Mouse (Mus musculus) monocyte, adult 2 months (primary cell): ENCODE data around the gene Krtap9-5.

ENCODE experiments used
- DNase-seq, 2 experiments: peaks; one replicate each; pipeline ENCODE4 v3.0.0; 2022; ENCODE audit warnings: low spot score in 2 of 2, low read depth in 1 of 2

Krtap9-5 gene

DNA sequence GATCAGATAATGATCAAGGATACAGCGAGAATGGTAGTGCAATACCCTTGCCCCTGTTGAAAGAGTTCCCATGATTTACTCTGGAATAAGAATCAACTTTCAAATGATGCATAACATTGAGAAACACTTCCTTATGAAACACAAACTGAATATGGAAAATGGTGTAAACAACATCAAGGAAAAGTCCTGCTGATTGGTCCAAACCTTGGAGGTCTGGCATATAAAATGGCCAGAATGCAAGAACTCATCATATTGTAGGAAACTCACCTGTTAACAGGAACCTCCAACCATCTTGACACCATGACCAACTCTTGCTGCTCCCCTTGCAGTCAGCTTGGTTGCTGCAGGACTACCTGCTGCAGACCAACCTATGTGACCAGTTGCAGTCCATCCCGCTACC lies at the start of gene Krtap9-5:
Gene Krtap9-5, plus strand, starts transcription at position 301 of the 400 bp plus-strand sequence.
- DNase-seq = no peak

DNA sequence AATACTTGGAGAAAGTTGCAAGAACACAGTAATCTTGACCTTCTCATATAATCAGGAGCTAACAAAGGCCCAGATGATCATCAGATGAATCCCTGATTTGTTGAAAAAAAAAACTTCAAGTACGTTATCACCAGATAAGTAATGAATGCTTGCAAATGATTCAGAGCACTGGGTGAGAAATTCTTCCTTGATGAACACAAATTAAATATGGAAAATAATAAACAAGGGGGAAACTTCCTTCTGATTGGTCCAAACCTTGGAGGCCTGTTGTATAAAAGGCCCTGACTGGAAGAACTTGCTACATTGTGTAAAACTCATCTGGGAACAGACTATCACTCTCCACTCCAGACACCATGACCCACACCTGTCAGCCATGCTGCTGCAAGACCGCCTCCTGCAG lies 40.7 kb upstream of the Krtap9-5 start, which contains the start of gene Krtap31-1:
Gene Krtap31-1, plus strand, starts transcription at position 301 of the 400 bp plus-strand sequence.
- no peak for DNase-seq

DNA sequence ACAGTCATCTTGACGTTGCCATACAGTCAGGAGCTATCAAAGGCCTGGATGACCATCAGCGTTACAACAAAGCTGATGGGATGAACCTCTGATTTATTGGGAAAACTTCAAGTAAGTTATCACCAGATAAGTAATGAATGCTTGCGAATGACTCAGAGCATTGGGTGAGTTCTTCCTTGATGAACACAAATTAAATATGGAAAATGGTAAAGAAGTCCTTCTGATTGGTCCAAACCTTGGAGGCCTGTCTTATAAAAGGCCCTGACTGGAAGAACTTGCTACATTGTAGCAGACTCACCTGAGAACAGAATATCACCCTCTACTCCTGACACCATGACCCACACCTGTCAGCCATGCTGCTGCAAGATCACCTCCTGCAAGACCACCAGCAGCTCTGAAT lies 33.8 kb upstream of the Krtap9-5 start, which contains the start of gene Gm11565:
Gene Gm11565, plus strand, starts transcription at position 301 of the 400 bp plus-strand sequence.
- no peak for DNase-seq

DNA sequence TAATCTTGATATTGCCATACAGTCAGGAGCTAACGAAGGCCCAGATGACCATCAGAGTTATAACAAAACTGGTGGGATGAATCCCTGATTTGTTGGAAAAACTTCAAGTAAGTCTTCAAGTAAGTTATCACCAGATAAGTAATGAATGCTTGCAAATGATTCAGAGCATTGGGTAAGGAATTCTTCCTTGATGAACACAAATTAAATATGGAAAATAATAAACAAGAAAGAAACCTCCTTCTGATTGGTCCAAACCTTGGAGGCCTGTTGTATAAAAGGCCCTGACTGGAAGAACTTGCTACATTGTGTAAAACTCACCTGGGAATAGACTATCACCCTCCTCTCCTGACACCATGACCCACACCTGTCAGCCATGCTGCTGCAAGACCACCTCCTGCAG lies 12.3 kb upstream of the Krtap9-5 start, which contains the start of gene Krtap31-2:
Gene Krtap31-2, plus strand, starts transcription at position 301 of the 400 bp plus-strand sequence.
- no peak for DNase-seq

DNA sequence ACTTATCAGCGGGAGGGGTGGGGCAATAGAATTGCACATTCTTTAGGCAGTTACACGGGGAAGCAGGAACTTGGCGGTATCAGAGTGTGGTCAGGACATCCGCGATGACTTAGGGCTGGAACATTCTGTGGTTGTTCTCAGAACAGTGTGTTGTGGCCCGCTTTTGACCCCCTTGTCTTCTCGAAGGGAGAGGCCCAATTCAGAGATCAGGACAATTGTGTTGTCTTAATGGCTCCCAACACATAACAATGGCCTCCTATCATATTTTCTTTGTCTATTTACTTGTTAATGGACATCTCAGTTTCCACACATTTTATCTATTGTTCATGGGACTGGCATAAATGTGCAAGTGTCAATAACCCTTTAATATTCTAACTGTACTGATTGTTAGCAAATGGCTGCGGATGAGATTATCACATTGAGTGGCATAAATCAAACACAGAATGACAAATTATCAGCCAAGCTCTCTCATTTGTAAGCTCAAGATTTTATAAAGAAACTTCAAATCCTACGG lies 10.5 kb upstream of the Krtap9-5 start:
- DNase-seq = no peak

DNA sequence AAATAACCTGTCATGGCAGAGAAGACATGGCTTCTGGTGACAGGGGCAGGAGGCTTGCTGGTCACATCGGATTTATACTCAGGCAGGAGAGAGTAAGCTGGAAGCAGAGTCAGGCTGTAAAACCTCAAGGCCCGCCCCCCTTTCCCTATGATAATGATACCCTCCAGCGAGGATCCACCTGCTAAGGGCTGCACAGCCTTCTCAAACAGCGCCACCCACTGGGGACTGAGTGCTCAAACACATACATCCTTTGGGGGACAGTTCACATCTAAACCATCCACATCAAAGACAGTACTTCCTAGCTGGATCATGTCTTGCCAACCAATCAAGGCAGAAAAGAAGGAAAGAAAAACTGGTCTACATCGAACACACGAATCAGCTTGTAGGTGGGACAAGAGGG lies 15.9 kb downstream of the Krtap9-5 start:
- no peak for DNase-seq

DNA sequence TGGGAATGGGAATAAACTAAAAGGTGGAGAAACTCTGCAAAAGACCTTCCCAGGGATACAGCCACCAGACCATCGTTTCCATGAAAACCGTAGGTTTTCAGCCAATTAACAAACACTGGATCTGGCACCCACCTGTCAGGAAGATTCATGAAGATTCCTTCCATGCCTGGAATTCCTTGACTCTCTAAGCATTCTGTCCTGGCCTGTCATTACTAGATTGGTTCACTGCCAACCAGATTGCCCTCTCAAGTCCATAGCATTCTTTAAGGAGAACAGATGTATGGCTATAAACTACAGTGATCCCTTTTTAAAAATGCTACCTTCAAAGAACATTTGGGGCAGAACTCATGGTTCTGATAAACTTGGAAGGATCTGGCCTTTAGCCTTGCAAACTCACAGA lies 17.7 kb downstream of the Krtap9-5 start:
- DNase-seq = no peak

DNA sequence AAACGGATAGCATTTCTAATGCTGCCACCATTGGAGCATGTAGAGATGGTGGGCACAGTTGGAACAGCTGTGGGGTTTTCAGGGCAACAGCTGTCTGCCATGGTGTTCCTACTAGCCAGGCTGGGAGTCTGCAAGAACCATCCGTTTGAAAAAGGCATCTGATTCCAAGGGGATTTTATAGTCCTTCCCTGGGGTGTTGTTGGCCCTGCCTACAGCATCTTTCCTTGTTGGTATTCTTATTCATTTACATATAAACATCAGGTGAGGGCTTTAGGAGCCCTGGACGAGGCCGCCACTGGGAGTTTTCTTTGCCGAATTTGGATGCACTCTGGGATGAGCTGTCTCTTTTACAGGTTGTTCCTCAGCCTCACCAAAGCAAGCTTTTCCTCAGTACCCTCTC lies 30.7 kb downstream of the Krtap9-5 start, which contains the start of gene Krtap29-1:
Gene Krtap29-1, minus strand, starts transcription at position 101 of the 400 bp plus-strand sequence.
- DNase-seq = no peak

DNA sequence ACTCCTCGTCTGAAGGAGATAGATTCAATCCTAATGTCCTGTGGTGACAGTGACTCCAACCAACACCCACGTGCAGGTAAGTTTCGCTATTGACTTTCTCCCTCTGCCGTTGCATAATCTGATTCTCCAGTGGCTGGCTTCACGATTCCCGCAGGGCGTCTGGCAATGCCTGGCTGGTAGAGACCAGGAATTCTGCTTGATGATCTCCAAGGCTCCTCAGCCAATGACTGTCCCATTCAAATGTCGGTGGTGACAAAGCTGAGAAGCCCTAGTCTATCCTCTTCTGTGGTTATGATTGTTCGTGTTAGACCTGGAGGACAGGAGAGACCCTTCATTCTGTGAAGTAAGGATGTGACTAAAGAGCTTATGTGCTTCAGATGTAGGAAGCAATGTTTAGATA lies 34.5 kb downstream of the Krtap9-5 start:
- DNase-seq = no peak

DNA sequence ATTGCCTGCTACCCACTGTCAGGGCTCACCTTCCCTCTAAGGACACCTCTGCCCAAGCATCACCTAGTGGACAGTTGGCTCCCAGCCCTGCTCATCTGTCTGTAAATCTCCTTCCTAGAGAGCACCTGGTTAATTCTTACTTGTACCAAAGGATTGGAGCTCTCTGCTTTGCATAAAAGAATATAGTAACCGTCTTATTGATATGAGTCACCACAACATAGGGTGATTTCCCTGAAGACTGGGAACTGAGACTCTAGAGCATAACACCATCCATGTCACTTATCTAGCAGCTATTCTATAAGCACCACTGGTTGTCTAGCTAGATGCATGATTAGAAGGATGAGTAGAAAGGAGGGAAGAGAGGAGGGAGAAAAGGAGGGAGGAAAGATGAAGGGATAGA lies 35.2 kb downstream of the Krtap9-5 start:
- no peak for DNase-seq

DNA sequence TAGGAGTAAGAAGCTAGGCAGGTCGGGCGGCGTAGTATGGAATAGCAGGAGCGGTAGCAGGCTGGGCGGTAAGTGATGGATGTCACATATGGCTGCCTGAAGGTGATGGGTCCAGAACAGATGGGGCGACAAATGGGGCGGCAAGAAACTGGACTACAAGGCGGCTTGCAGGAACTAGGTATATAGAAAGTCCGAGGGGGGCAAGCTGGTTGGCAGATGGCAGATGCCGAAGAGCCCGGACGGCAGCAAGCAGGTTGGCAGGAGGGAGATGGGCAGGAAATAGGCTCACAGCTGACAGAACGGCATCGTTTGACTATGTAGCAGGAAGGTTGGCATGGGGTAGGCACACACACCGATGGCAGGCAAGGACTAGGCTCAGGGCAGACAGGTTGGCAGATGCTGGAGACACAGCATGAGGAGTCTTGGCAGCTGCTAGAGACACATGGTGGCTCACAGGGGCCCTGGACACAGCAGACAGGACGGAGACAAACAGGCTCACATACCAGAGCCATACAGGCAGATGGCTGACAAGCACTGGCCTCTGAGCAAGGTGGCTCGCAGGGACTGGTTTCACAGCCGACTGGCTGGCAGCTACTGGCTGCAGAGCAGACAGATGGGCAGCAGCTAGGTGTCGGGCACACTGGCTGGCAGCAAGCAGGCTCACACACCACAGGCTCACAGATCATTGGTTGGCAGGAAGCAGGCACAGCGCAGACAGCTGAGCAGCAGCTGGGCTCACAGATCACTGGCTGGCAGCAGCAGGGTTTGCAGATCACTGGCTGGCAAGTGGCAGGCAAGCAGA lies 37.2 kb downstream of the Krtap9-5 start:
- no peak for DNase-seq

DNA sequence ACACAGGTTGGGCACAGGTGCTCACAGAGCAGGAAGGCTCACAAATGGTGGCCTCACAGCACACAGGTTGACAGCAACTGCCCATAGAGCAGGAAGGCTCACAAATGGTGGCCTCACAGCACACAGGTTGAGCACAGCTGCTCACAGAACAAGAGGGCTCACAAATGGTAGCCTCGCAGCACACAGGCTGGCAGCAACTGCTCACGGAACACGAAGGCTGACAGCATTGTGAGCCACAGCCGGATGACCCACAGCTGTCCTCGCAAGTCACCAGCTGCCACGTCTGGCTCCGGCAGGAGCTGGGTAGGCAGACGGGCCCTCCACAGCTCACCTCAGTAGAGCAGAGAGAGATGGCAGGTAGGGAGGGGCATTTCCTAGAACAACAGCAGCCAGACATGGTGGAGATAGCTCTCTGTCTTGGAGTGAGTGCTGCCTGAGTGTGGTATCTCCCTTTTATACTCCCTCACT lies 37.9 kb downstream of the Krtap9-5 start, which contains the start of gene Krtap16-1:
Gene Krtap16-1, minus strand, starts transcription at position 418 of the 468 bp plus-strand sequence.
- DNase-seq = no peak

DNA sequence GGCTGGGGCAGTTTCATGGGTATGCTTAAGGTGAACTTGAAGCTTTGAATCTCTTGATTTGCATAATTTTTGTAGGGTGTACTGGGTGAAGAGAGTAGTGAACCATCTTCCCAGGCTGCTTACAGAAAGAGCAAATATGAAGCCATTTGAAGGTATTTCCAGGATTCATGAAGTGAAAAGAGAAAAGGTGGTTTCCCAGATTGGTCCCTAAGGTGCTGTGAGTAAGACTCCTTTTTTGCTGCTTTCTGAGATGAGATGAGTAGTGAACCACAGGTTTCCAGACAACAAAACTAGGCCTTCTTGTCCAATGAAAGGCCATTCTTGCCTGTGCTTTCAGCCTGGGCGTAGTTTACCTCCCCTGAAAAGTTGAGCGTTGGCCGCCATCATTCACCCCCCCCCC lies 40.3 kb downstream of the Krtap9-5 start:
- DNase-seq = no peak

DNA sequence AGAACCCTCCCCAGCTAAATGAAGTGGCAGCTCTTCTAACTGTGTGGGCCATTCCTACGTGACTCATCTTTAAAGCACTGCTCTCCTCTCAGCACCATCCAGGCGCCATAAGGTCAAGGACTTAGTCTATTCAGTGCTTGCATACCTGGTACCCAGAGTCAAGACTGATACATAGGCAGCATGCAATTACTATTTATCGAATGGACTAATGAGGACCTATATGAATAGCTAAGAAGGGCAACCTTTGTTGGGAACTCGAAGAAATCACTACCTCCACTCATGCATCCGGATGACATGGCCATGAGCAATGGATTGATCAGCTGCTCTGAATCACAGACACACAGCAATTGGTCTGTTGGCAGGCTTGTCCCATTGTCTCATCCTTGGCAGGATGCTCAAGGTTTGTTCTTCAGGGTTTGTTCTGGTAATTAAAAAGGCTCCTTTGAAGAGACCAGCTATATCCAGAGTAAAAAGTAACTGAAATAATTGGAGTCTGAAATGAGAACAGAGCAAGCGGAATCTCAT lies 41.7 kb downstream of the Krtap9-5 start:
- no peak for DNase-seq

DNA sequence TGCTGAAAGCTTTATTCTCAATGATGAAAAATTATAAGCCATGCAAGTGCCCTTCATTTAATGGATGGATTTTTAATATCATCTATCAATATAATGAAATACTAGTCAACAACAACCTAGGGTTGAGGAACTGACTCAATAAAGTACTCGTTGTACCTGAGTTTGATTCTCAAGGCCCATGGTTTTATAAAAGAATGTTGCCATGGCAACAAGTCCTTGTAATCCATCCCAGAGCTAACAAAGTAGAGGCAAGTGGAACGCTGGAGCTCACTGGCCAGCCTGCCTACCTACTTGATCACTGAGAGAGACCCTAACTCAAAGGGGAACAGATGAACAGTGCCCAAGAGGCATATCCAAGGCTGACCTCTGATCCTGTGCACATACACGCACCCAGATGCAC lies 42.3 kb downstream of the Krtap9-5 start:
- DNase-seq = no peak

DNA sequence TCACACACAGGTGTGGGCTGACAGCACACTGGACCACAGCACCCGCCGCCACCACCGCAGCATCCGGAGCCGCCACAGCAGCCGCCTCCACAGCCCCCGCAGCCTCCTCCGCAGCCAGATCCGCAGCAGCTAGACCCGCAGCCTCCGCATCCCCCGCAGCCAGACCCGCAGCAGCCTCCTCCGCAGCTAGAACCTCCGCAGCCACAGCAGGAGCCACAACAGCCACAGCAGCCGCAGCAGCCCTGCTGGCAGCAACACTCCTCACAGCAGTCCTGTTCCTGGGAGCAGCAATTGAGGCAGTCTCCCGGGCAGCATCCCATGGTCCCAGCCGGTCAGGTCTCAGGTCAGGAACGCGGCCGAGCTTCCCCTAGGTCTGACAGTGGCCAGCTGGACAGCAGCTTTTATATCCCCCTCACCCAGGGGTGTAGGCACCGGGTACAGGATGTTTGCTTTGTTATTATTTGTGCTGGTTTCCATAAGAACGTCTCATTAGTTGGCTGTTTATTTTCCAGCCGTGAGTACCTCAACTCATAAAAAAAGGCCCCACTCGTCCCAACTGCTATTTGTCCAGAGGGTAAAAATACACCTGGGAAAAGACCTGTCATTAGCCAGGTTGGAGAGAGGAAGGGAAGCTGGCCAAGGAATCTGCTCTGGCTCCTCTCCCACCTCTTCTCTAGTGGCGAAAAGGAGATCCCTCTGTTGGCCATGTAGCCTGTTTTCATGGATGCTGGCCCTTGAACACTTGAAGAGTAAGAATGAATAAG lies 45.5 kb downstream of the Krtap9-5 start, which contains the start of gene Krtap17-1:
Gene Krtap17-1, minus strand, starts transcription at position 375 of the 764 bp plus-strand sequence.
- DNase-seq = no peak

DNA sequence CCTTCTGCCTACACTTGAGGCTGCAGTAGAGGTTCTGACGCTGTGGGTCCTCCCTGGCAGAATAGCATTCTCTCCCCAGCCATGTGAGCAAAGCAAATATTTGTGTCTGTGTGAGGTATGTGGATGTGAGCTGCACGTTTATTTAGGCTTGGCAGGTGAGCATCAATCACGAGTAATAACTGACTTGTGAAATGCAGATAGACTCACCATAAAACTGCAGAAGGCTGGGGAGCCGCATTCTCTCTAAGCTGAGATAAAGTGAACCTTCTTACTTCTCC lies 46.0 kb downstream of the Krtap9-5 start:
- no peak for DNase-seq

DNA sequence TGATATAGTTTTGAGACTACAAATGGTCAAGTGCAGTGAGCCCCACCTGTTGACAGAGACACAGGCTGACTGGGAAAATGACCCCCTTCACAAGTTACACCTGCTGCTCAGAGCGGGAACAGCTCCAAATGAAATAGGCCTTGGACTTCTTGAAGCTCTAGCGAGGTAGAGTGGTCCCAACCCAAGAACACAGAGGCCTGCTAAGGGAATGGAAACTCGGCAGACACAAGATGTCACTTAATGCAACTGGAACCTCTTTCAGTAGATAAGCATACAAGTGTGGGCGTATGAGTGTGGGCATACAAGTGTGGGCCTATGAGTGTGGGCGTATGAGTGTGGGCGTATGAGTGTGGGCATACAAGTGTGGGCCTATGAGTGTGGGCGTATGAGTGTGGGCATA lies 50.8 kb downstream of the Krtap9-5 start:
- DNase-seq = no peak
